Mouse (Mus musculus): ENCODE measurements around the gene Olfr1126.
"Not testable (repeated sequence)": the region's sequence is repeated elsewhere in the genome, so short reads cannot be mapped to it uniquely, and the experiment has no call there.

The Olfr1126 gene

DNA sequence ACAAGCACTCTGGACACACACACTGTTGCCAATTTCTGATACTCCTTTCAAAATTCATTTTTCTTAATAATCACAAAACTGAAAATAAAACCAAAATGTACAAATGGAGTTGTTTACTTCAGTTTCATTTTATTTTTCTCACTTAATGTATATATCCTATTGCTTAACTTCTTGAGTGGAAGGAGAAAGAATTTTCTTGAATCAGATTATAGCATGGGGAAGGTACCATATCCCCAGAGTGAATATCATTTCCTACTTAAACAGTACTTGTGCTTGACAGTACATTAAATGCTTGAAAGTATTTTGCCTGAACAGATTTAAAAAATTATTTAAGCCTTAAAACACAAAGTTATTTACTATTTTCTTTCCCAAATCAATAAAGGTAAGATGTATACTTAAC lies at the start of gene Olfr1126:
Gene Olfr1126, plus strand, starts transcription at position 301 of the 400 bp plus-strand sequence.
- DNase-seq = no peak

DNA sequence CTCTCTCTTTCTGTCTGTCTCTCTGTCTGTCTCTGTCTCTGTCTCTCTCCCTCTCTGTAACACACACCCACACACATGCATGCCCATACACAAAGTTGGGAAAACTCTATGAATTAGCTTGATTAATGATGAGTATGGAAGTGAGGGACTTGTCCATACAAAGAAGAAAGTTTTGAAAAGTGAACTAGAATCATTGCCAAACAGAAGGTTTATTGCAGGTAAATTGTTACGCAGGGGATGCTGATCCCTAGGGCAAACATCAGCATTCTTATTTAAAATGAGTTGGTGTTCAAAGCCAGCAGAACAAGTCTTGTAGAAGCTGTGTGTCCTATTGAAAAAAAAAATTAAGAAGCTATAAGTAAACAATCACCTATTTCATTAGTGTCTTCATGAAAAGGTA lies 37.4 kb upstream of the Olfr1126 start, which contains the start of gene Olfr1123:
Gene Olfr1123, plus strand, starts transcription at position 301 of the 400 bp plus-strand sequence.
- no peak for DNase-seq

DNA sequence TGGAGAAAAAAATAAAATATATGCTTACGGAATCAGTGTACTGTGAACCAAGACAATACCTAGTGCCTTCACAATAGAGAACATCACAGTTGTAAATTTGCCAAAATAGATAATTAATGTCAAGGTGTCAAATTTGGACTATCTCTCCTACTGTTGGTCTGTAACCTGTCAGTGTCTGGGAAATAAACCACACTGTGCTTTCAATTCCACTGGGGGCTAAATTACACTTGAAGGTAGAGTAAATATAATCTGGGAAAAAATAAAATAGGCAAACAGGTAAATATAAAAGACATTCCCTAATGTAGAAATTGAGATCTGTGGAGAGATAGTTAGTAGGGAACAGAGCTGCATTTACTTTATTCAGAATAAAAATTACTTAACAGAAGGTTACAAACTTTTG lies 23.8 kb upstream of the Olfr1126 start, which contains the start of gene Olfr1124:
Gene Olfr1124, plus strand, starts transcription at position 301 of the 400 bp plus-strand sequence.
- no peak for DNase-seq

DNA sequence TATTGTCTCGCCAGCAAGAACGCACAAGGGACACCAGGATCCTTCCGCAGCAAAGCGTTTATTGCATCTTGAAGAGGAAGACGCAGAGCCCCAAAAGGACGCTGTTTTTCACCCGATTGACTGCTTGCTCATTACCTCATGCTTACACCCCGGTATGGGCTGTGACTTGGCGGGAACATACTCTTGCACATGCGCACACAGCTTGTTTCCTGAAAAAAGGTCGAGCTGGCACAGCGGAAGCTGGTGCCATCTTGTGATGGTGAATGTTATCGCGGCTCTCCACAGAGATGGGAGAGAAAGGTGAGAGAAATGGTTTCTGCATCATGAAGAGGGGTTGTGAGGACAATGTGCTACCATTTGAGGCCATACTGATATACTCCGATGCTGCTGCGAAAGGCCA lies 16.0 kb upstream of the Olfr1126 start:
- DNase-seq = no peak

- no peak for DNase-seq
Measured at GRCm38 (mm10) chr2:87461769-87462168, 8.0 kb downstream of the Olfr1126 start.

GRCm38 (mm10) chr2:87480207-87480606 lies 26.4 kb downstream of the Olfr1126 start:
- DNase-seq = no peak

- no peak for DNase-seq
Measured at GRCm38 (mm10) chr2:87481158-87481557, 27.4 kb downstream of the Olfr1126 start.

DNA sequence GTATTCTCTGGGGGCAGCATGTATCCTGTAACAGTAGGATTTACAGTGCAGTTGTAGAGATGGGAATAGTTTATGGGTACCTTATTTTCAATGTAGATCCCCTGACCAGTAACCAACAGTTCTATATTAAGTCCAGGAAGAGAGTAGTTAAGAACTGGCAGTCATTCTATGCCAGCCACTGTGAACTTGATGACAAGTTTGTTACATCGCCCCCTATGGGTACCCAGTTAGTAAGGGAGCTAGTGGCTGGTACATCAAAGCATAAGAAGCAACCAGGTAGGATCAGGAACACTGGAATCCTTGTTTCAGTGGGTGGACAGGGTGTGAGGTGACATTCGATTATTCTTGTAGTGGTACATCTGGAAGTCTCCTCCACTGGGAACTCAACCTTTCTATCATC lies 28.5 kb downstream of the Olfr1126 start:
- no peak for DNase-seq

- not testable (repeated sequence) for DNase-seq
Measured at GRCm38 (mm10) chr2:87496993-87497392, 43.2 kb downstream of the Olfr1126 start, which contains the start of gene Pramel7. Pramel7 (minus strand) TSS chr2:87497093.

DNA sequence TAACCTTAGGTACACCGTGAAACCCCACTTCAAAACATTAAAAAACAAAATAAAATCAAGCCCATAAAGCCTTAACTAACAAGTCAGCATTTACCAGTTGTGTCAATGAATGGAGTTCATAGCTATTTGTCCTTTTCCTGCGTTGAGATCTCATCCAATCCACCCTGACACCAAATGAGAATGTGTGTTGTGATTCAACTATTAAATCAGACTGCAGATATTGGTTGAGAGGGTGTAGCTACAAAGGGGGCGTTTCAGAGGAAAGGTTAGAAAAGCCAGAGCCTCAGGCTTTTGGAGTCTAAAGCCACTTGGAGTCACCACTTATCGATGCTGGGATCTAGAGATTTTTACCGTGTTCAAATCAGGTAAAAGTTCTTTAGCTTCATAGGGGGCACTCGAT lies 52.5 kb downstream of the Olfr1126 start, which contains the start of gene Pramel6:
Gene Pramel6, plus strand, starts transcription at position 301 of the 400 bp plus-strand sequence.
- no peak for DNase-seq
